Comparison of ENCODE assay signal across 8 mouse cellular contexts in the genomic region with DNA sequence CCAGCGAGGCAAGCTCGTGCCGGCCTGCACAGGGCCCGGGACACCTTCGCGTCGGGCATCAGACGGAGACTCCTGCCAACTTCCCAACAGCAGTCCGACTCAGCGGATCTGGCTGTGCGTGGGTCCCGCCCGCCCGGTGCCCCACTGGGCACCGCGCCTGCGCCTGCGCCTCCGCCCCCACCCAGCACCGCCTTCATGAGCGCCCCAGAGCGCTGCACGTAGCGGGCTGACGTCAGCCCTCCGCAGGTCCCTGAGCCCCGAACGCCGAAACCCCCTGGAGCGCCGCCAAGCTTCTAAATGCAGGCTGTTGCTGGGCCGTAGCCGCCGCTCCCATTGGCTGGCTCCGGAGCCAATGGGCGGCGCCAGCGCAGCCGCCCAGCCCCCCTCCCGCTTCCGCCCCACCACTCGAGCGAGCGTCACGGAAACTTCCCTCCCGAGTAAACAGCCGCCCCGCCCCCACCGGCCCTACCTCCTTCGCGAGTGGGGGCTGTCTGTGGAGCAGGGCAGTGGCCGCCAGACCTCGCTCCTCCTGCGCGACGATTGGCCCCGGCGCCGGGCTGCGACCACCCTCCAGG. TPM values are rescaled to one million over a fixed set of nuclear protein-coding genes. Genes with fewer than 3 reads are reported as not detected.
DNase-seq lines count a peak whose midpoint lies in the region; ATAC-seq and TF ChIP-seq lines count a peak whose summit lies in the region.

No protein-coding gene starts in this region.

- peak; percentile 100 for DNase-seq in brain, embryonic 14.5 days (ENCODE audit: low read depth)
- peak; percentile 100 for DNase-seq in kidney, postnatal 0 days (ENCODE audit: low spot score)
- peak; percentile 98 for DNase-seq in liver, embryonic 11.5 days (ENCODE audit: low spot score)
- peak; percentile 100 for DNase-seq in naive thymus-derived CD4-positive, alpha-beta T cell, adult 2 months (ENCODE audit: low read depth)

- H3K9me3 ChIP-seq in erythroblast, embryonic 14.5 days (ENCODE audit: control insufficient read depth, low read length), result no peaks in the 10 kb centered on the region
- H3K9me3 ChIP-seq in heart, embryonic 12.5 days (replicated peaks), result no peaks in the 10 kb centered on the region
- H3K9me3 ChIP-seq in kidney, postnatal 0 days (replicated peaks; ENCODE audit: low read length), result no peaks in the 10 kb centered on the region
- H3K9me3 ChIP-seq in liver, embryonic 11.5 days (ENCODE audit: control insufficient read depth, low read length), result no peaks in the 10 kb centered on the region
- H3K9me3 ChIP-seq in stomach, embryonic 14.5 days (ENCODE audit: control insufficient read depth, low read depth, low read length), result no peaks in the 10 kb centered on the region

- peak overlapping the region; percentile 100 for H3K27ac ChIP-seq in heart, embryonic 12.5 days (ENCODE audit: poor library complexity, severe bottlenecking)
- peak overlapping the region; percentile 100 for H3K27ac ChIP-seq in kidney, postnatal 0 days
- H3K27ac ChIP-seq in liver, embryonic 11.5 days (ENCODE audit: low read depth, low read length), result peak overlapping the region; percentile 100
- H3K27ac ChIP-seq in stomach, embryonic 14.5 days (ENCODE audit: low read length), result peak overlapping the region; percentile 100

- peak; percentile 75 for TF ChIP-seq POLR2A in brain, embryonic 14.5 days (IDR thresholded peaks at IDR 0.05; ENCODE audit: borderline replicate concordance, extremely low read depth, insufficient read depth, insufficient read length, poor library complexity, severe bottlenecking)

- TF ChIP-seq CTCF in C2C12 (IDR thresholded peaks at IDR 0.05; ENCODE audit: control insufficient read depth, insufficient read depth, insufficient read length), result no peak
- no peak for TF ChIP-seq CTCF in brain, embryonic 14.5 days (IDR thresholded peaks at IDR 0.05; ENCODE audit: borderline replicate concordance, extremely low read depth, insufficient read depth, insufficient read length)
- TF ChIP-seq CTCF in kidney, postnatal 0 days (IDR thresholded peaks at IDR 0.05; ENCODE audit: low read depth), result peak; percentile 41

- H3K4me2 ChIP-seq in heart, embryonic 12.5 days, result peak overlapping the region; percentile 71
- peak overlapping the region; percentile 70 for H3K4me2 ChIP-seq in kidney, postnatal 0 days (ENCODE audit: low read length)
- peak overlapping the region; percentile 78 for H3K4me2 ChIP-seq in liver, embryonic 11.5 days
- peak overlapping the region; percentile 82 for H3K4me2 ChIP-seq in stomach, embryonic 14.5 days (replicated peaks; ENCODE audit: low read depth, low read length)

- H3K9ac ChIP-seq in heart, embryonic 12.5 days, result peak overlapping the region; percentile 99
- H3K9ac ChIP-seq in kidney, postnatal 0 days (ENCODE audit: low read depth, low read length), result peak overlapping the region; percentile 100
- H3K9ac ChIP-seq in liver, embryonic 11.5 days (ENCODE audit: low read depth, low read length), result peak overlapping the region; percentile 99
- H3K9ac ChIP-seq in stomach, embryonic 14.5 days (replicated peaks; ENCODE audit: low read depth, low read length), result peak overlapping the region; percentile 98

- peaks cover 37% of the 10 kb centered on the region for H3K4me1 ChIP-seq in erythroblast, embryonic 14.5 days (ENCODE audit: control insufficient read depth)
- H3K4me1 ChIP-seq in heart, embryonic 12.5 days (replicated peaks), result peaks cover 24% of the 10 kb centered on the region
- 0 out of 2 replicates have a peak, but pooled peaks cover 13% of the 10 kb centered on the region for H3K4me1 ChIP-seq in kidney, postnatal 0 days (replicated peaks; ENCODE audit: insufficient read depth, low read length)
- peaks cover 19% of the 10 kb centered on the region for H3K4me1 ChIP-seq in liver, embryonic 11.5 days (replicated peaks; ENCODE audit: control insufficient read depth, insufficient read depth, low read length)
- 0 out of 2 replicates have a peak, but pooled peaks cover 9% of the 10 kb centered on the region for H3K4me1 ChIP-seq in stomach, embryonic 14.5 days (ENCODE audit: control insufficient read depth, insufficient read depth, low read length)

- WGBS in heart, embryonic 12.5 days, result under 1% methylated on average over 60 of the region's 60 CpGs
- under 1% methylated on average over 60 of the region's 60 CpGs for WGBS in kidney, postnatal 0 days
- WGBS in liver, embryonic 11.5 days, result under 1% methylated on average over 57 of the region's 60 CpGs
- WGBS in stomach, embryonic 14.5 days, result under 1% methylated on average over 54 of the region's 60 CpGs

- H3K36me3 ChIP-seq in C2C12 (ENCODE audit: control insufficient read depth, insufficient read depth), result peaks cover 18% of the 10 kb centered on the region
- H3K36me3 ChIP-seq in erythroblast, embryonic 14.5 days (ENCODE audit: control insufficient read depth), result peaks cover 43% of the 10 kb centered on the region
- peaks cover 36% of the 10 kb centered on the region for H3K36me3 ChIP-seq in heart, embryonic 12.5 days
- H3K36me3 ChIP-seq in kidney, postnatal 0 days (ENCODE audit: insufficient read depth, low read length), result peaks cover 31% of the 10 kb centered on the region
- H3K36me3 ChIP-seq in liver, embryonic 11.5 days (ENCODE audit: control insufficient read depth, insufficient read depth, low read length), result peaks cover 14% of the 10 kb centered on the region; the same call in 1 of the 2 replicates
- peaks cover 30% of the 10 kb centered on the region for H3K36me3 ChIP-seq in stomach, embryonic 14.5 days (ENCODE audit: control insufficient read depth, insufficient read depth, low read length)

- H3K4me3 ChIP-seq in C2C12 (ENCODE audit: insufficient read depth, poor library complexity, severe bottlenecking), result peak overlapping the region; percentile 61
- peak overlapping the region; percentile 92 for H3K4me3 ChIP-seq in erythroblast, embryonic 14.5 days (replicated peaks)
- H3K4me3 ChIP-seq in heart, embryonic 12.5 days, result peak overlapping the region; percentile 91
- peak overlapping the region; percentile 100 for H3K4me3 ChIP-seq in kidney, postnatal 0 days (replicated peaks; ENCODE audit: low read depth, low read length)
- H3K4me3 ChIP-seq in liver, embryonic 11.5 days (ENCODE audit: low read depth, low read length), result peak overlapping the region; percentile 98
- peak overlapping the region; percentile 94 for H3K4me3 ChIP-seq in stomach, embryonic 14.5 days (ENCODE audit: low read depth, low read length)

- H3K79me2 ChIP-seq in C2C12 (ENCODE audit: control insufficient read depth, insufficient read depth), result peaks cover 29% of the 10 kb centered on the region

- H3K27me3 ChIP-seq in C2C12 (ENCODE audit: control insufficient read depth, insufficient read depth, insufficient read length), result no peaks in the 10 kb centered on the region
- no peaks in the 10 kb centered on the region for H3K27me3 ChIP-seq in erythroblast, embryonic 14.5 days (ENCODE audit: control insufficient read depth)
- no peaks in the 10 kb centered on the region for H3K27me3 ChIP-seq in heart, embryonic 12.5 days (replicated peaks)
- H3K27me3 ChIP-seq in kidney, postnatal 0 days (ENCODE audit: insufficient read depth, low read length), result no peaks in the 10 kb centered on the region
- no peaks in the 10 kb centered on the region for H3K27me3 ChIP-seq in liver, embryonic 11.5 days (replicated peaks; ENCODE audit: control insufficient read depth, insufficient read depth, low read length)
- H3K27me3 ChIP-seq in stomach, embryonic 14.5 days (ENCODE audit: control insufficient read depth, insufficient read depth, low read length), result no peaks in the 10 kb centered on the region

- H3ac ChIP-seq in C2C12 (ENCODE audit: control insufficient read depth, insufficient read length, low read depth), result peak overlapping the region; percentile 77

- ATAC-seq in heart, embryonic 12.5 days (ENCODE audit: insufficient number of reproducible peaks, low FRiP score), result peak; percentile 93
- ATAC-seq in kidney, postnatal 0 days (replicated peaks; ENCODE audit: low FRiP score, low read depth), result peak; percentile 93
- peak; percentile 89 for ATAC-seq in liver, embryonic 11.5 days (replicated peaks; ENCODE audit: low FRiP score)
- ATAC-seq in stomach, embryonic 14.5 days (ENCODE audit: insufficient number of reproducible peaks, insufficient read depth, low FRiP score, low read depth), result peak; percentile 91

- peaks cover 11% of the 10 kb centered on the region for H3K79me3 ChIP-seq in C2C12 (ENCODE audit: low read depth)

TF ChIP-seq in C2C12, 6 proteins besides CTCF, POLR2A, EP300 and RAD21 (continues in another document):
- TF ChIP-seq USF1 (IDR thresholded peaks at IDR 0.05; ENCODE audit: low read depth) (no peak), MYOD1 (IDR thresholded peaks at IDR 0.05; ENCODE audit: control insufficient read depth, insufficient read length, low read depth) (no peak), MYOG (IDR thresholded peaks at IDR 0.05; ENCODE audit: control insufficient read depth, extremely low read depth, insufficient read length) (no peak), MAX (IDR thresholded peaks at IDR 0.05) (no peak)

RNA-seq across cellular contexts. Expression of a gene that starts 38.8 kb away (rescaled TPM):
- polyA plus RNA-seq in C2C12 (2012; fragmentation: generic; extraction: Trizol), result not detected
- polyA plus RNA-seq in brain, embryonic 14.5 days (2012; rRNA removed), result 22.0 and 34.0 TPM in 2 replicates
- polyA plus RNA-seq in erythroblast, embryonic 14.5 days (2012), result not detected in 2 replicates
- 2.2 and 3.3 TPM in 2 replicates for polyA plus RNA-seq in heart, embryonic 12.5 days (2016; fragmentation: Nextera tagmentation; extraction: Ambion mirVana)
- 2.6 TPM in 2 replicates for polyA plus RNA-seq in kidney, postnatal 0 days (2015; fragmentation: Nextera tagmentation; extraction: Ambion mirVana)
- 0.73 and 1.6 TPM in 2 replicates for polyA plus RNA-seq in liver, embryonic 11.5 days (2014; fragmentation: Nextera tagmentation; extraction: Ambion mirVana)
- 11.1 and 12.1 TPM in 2 replicates for polyA plus RNA-seq in stomach, embryonic 14.5 days (2014; fragmentation: Nextera tagmentation; extraction: Ambion mirVana)

RNA-seq across cellular contexts. Expression of a gene that starts 42.4 kb away (rescaled TPM):
- polyA plus RNA-seq in C2C12 (2012; fragmentation: generic; extraction: Trizol), result 9.1 TPM
- 54.0 and 61.3 TPM in 2 replicates for polyA plus RNA-seq in brain, embryonic 14.5 days (2012; rRNA removed)
- polyA plus RNA-seq in erythroblast, embryonic 14.5 days (2012), result 68.6 and 79.6 TPM in 2 replicates
- polyA plus RNA-seq in heart, embryonic 12.5 days (2016; fragmentation: Nextera tagmentation; extraction: Ambion mirVana), result 110 TPM in 2 replicates
- polyA plus RNA-seq in kidney, postnatal 0 days (2015; fragmentation: Nextera tagmentation; extraction: Ambion mirVana), result 123 and 137 TPM in 2 replicates
- polyA plus RNA-seq in liver, embryonic 11.5 days (2014; fragmentation: Nextera tagmentation; extraction: Ambion mirVana), result 58.7 and 59.0 TPM in 2 replicates
- 112 and 121 TPM in 2 replicates for polyA plus RNA-seq in stomach, embryonic 14.5 days (2014; fragmentation: Nextera tagmentation; extraction: Ambion mirVana)

RNA-seq across cellular contexts. Expression of a gene that starts 58.0 kb away (rescaled TPM):
- polyA plus RNA-seq in C2C12 (2012; fragmentation: generic; extraction: Trizol), result not detected
- 3.4 and 4.0 TPM in 2 replicates for polyA plus RNA-seq in brain, embryonic 14.5 days (2012; rRNA removed)
- not detected in 2 replicates for polyA plus RNA-seq in erythroblast, embryonic 14.5 days (2012)
- polyA plus RNA-seq in heart, embryonic 12.5 days (2016; fragmentation: Nextera tagmentation; extraction: Ambion mirVana), result 1.8 and 2.0 TPM in 2 replicates
- polyA plus RNA-seq in kidney, postnatal 0 days (2015; fragmentation: Nextera tagmentation; extraction: Ambion mirVana), result 0.77 and 0.87 TPM in 2 replicates
- 0.26 and 0.70 TPM in 2 replicates for polyA plus RNA-seq in liver, embryonic 11.5 days (2014; fragmentation: Nextera tagmentation; extraction: Ambion mirVana)
- polyA plus RNA-seq in stomach, embryonic 14.5 days (2014; fragmentation: Nextera tagmentation; extraction: Ambion mirVana), result 0.93 and 1.3 TPM in 2 replicates

Comparison
In these comparisons a context has a peak if more than half of its experiments do, and no peak if none do; other contexts are left out.
1. Peak in every context shown above with its lines: DNase-seq, ATAC-seq, H3K4me3 ChIP-seq and H3K27ac ChIP-seq.